Mouse (Mus musculus): ENCODE measurements around the gene Coq5.

Gene Coq5

DNA sequence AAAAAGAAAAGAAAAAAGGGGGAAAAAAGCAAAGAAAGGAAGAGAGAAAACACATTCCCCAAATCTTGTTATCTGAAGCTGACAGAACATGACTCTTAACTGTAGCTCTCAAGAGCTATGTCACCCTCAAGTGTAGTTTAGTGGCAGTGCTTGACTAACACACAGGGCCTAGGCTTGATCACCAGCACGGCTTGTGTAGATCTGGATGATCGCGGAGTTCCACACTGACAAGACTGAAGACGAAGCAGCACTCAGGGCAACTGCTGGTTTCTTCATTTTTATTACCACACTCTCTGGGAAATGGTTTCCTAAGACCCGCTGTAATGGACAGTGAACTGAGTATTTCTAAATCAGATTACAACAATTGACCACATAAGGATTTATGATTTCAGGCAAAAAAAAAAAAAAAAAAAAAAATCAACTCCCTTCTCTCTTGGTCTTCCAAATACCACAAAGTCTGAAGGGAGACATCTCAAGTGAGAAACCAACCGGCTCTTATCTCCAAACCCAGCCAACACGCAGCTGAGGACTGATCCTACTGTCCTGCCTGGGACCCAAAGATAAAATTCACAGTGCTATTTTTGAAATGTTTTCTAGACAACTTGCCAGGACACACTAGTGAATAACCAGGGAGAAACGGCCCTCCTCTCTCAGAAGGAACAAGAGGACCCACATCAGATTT lies 12.5 kb upstream of the Coq5 start:
- in situ Hi-C loops (cut with MboI, MseI), result no loop called here

DNA sequence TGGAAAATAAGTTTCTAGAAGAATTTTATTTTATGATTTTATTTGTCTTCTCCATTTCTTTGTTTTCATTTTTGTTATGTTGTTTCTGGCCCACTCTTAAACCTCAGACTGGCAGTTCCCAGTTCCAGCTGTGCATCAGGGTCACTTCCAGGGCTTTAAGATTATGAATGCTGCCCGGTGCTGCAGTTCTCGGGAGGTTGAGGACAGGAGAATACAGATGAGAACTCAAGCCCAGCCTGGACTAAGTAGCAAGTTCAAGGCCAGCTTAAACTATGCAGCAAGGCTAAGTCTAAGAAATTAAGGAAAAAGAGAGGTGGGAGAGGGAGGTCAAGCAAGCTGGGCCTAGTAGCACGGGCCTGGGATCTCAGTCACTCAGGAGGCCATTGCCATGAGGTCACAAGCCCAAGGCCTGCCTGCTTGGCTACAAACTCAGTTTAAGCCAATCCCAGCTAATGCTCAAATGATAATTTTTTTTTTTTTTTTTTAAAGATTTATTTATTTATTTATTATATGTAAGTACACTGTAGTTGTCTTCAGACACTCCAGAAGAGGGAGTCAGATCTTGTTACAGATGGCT lies 11.9 kb upstream of the Coq5 start:
- in situ Hi-C loops (cut with MboI, MseI), result no loop called here

DNA sequence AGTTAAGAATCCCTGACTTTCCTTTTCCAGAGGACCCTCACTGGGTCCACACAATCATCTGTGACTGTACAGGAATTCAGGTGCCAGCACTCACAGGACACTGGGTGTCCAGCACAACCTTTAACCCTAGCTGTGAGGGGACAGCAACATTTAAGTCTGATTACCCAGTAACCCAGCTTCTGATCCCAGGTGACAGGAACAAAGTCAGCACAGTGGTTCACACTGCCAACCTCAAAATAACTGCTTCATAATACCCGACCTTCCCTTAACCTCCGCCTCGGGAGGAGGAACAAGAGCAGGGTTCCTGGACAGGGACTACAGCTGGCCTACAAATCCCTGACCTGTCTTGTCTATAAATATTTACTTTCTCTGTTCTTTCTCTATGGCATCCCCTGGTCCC lies 11.2 kb upstream of the Coq5 start:
- in situ Hi-C loops (cut with MboI, MseI), result no loop called here

DNA sequence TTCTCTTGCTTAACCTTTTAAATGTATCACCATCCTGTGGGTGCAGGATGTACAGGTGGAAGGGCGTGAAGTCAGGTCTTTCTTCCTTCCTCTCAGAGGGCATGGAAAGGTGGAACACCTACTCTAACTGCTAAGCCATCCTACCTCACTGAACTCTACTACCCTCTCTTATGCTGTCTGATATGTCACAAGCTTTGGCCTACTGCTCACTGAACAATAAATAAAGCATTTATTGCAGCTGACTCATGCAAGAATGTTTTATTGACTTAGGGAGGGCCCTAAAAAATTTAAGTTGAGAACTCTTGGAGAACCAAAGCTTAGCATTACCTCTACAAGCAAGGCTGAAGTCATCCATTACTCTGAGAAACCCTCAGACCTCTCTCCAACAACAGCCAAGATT lies 9.5 kb upstream of the Coq5 start:
- in situ Hi-C loops (cut with MboI, MseI), result no loop called here

DNA sequence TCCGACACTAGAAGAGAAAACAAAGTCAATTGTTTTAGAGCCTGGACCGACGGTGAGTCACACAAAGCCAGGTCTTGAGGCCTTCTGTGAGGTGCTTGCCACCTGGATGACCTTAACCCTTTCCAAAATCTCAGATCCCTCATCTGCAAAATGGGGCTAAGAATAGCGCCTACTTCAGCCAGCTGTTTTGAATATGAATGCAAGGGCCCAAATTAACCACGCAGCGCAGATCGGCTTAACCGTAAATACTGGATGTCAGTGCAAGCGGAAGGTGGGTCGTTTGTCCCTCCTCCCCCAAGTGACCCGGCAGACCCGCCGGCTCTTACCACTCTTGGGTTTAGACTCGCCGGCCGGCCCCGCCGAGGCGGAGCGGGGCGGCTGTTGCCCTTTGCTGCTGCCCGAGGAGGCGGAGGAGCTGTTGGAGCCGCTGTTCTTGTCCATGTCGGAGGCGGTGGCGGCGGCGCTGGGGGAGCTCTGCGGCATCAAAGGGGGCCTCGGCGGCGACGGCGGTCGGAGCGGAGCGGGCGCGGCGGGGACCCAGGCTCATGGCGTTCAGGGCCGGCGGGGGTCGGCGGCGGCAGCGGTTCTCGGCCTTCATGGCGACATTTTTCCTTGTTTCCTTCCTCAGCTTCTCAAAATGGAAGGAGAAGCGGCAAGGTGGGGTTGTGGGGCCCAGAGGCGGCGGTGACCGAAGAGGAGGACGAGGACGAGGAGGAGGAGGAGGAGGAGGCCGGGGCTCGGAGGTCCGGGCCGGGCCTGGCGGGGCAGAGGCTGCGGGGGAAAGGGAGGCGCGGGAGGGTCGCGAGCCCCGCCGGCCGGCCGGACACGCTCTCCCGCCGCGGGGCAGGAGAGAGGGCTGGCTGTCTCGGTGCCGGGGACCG lies 7.3 kb upstream of the Coq5 start:
- in situ Hi-C loops (cut with MboI, MseI), result no loop called here

DNA sequence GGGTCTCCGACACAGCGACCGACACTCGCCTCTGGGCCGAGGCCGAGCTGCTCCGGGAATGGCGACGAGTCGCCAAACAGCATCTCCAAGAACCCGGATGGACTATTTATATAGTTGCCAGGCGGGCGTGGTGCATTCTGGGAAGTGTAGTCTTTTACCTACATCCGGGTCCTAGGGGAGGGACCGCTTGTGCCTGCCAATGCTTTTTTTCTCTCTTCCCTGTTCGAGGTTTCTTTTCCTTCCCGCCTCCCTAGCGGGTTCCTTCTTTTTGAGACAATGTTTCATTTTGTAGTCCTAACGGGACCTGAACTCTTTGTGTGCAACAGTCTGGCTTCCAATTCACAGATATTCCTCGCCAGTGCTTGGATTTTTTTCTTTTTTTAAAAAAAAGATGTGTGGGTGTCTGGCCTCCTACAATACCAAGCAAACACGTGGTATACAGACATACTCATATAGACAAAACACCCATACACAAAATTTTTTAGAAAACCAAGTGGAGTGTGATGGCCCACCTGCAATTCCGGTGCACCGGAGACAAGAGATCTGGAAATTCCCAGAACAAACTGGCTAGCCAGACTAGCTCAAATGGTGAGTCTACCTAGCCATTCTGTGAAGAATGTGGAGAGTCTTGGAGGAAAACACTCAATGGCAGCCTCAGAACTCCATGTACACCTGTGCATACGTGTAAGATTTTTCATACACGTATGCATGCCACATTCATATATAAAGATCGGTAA lies 6.5 kb upstream of the Coq5 start, which contains the start of gene Rnf10:
Gene Rnf10, minus strand, starts transcription at position 87 of the 737 bp plus-strand sequence.
- in situ Hi-C loops (cut with MboI, MseI), result no loop called here

DNA sequence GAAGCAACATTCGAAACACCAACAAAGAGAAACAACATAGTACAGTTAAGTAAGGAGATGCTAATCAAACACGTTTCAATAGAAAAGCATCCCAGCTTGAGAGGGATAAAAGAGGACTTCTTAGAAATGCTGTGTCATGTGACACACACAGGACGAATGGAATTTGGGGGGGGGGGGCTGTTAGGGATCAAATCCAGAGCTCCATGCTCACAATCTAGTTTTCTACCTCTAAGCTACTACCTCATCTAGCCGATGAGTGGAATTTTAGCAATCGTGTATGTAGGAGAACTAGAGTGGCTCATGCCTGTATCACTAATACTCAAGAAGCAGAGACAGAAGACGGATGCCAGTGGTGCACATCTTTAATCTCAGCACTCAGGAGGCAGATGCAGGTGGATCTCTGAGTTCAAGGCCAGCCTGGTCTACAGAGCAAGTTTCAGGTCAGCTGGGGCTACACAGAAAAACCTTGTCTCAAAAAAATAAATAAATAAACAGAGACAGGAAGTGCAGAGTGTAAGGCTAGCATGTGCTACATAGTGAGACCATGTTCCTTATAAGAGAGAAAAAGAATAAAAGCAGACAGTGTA lies 5.8 kb upstream of the Coq5 start:
- in situ Hi-C loops (cut with MboI, MseI), result no loop called here

DNA sequence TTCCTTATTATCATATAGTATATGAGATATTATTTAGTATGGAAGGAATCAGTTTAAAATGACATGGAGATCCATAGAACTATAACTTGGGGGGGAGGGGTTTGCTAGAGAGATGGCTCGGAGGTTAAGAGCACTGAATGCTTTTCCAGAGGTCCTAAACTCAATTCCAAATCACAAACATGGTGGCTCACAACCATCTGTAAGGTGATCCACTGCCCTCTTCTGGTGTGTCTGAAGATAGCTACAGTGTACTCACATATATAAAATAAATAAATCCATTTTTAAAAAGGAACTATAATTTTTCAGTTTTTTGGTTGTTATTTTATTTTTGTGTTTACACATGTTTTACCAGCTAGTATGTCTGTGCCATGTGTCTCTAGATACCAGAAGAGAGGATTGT lies 5.1 kb upstream of the Coq5 start:
- in situ Hi-C loops (cut with MboI, MseI), result no loop called here

DNA sequence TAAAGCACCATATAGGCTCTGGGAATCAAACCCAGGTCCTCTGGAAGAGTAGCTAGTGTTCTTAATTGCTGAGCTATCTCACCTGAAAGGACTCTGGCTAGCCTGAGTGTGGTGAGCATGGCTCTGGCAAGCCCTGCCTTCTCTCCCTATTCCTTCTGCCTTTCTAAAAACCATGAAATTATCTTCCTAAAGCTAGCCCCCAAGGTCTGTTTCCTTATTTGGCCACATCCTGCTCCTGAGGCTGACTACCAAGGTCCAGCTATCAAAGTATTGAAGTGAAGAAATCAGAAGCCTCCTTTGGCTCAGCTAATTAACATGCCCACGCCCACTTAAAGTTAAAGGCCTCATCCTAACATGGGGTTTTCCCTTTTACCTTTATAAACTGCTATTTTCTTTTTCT lies 4.7 kb upstream of the Coq5 start:
- in situ Hi-C loops (cut with MboI, MseI), result no loop called here

DNA sequence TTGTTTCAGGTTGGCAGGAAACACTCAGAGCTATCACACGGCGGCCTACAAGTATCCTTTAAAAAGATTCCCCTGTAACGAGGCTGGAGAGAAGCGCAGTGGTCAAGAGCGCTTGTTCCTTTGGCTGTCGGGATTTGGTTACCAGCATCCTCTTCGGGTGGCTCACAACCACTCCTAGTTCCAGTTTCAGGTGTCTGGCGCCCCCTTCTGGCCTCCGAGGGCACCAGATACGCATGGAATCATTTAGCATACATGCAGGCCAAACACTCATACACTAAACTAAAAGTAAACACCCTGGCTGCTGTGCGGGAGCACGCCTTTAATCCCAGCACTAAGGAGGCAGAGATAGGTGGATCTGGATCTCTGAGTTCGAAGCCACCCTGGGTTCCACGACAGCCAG lies 3.5 kb upstream of the Coq5 start:
- in situ Hi-C loops (cut with MboI, MseI), result no loop called here

DNA sequence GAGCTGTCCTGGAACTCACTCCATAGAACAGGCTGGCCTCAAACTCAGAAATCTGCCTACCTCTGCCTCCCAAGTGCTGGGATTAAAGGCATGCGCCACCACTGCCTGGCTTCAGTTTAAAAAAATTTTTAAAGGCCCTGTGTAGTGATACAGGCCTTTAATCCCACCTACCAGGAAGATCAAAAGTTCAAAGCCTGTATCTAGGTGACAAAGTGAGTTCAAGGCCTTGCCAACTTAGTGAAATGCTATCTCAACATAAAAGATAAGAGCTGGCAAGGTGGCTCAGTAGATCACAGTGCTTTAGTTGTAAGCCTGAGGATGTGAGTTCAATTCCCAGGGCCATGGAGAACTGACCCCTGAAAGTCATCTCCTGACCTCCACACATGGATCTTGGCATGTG lies 1.4 kb upstream of the Coq5 start:
- in situ Hi-C loops (cut with MboI, MseI), result no loop called here

DNA sequence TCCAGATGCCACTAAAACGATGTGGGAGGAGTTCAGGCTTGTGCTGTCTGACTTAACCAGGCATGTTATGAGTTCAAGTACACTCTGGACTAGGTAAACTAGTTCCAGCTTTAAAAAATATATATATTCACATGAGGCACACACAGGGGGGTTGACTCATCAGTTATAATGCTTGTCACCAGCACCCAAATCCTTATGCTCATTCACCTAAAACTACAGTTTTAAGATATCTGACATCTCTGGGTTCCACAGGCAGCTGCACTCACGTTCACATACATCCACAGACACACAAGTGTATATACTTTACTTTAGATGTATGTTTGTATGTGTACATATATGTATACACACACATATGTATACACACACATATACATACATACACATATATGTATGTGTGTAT lies 681 bp upstream of the Coq5 start:
- in situ Hi-C loops (cut with MboI, MseI), result no loop called here

DNA sequence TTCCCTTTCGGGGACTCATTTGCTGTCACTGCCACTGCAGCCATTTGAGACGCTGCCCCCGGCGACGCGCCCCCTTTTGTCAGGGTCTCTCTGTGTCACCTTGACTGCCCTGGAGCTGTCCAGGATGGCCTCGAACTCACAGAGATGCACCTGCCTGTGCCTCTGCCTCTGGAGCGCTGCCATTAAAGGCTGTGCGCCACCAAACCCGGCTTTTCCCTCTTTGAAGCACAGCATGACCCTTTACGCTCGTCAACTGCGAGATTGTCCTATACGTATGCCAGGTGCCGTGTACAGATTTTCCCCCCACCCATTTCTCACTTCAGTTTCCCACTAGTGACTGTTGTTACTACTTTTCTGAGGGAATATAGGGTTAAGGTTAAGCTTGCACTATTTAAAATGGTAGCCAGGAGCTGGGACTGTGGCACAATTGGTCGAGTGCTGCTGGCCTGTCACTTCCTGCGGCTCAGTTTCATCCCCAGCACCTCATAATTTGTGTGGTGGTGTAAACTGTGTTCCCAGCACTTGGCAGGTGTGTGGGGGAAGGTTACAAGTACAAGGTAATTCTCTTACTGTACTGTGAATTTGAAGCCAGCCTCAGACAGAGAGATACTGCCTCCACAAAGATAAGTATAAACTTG lies 703 bp downstream of the Coq5 start:
- in situ Hi-C loops (cut with MboI, MseI), result loop anchor here (5.0 kb wide), 1 partner anchor 67 kb away; the partner anchor contains the start of gene Cox6a1

DNA sequence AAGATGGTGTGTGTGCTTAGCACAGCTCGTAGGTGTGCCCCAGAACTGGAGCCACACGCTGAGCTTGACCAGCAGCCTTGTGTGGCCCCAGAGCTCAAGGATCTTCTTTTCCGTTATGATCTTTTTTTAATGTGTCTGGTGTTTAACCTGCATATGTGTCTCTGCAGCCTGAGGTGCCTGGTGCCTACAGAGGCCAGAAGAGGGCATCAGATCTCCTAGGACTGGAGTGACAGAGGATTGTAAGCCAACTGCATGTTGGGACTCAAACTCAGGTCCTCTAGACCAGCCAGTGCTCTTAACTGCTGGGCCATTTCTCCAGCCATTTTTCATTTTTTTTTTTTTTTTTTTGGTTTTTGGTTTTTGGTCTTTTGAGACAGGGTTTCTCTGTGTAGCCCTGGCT lies 5.3 kb downstream of the Coq5 start:
- in situ Hi-C loops (cut with MboI, MseI), result loop anchor here (5.0 kb wide), 1 partner anchor 63 kb away; the partner anchor contains the start of gene Cox6a1

DNA sequence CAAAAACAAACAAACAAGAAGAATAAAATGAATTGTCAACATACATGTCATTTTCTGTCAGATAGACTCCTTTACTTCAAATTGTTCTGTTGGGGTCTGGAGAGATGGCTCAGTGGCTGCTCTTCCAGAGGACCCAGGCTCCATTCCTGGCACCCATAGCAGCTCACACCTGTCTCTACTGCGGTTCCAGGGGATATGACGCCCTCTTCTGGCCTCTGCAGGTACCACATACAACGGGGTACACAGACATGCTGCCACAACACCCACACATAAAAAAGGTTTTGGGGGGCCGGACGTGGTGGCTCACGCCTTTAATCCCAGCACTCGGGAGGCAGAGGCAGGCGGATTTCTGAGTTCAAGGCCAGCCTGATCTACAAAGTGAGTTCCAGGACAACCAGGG lies 14.7 kb downstream of the Coq5 start:
- in situ Hi-C loops (cut with MboI, MseI), result no loop called here

DNA sequence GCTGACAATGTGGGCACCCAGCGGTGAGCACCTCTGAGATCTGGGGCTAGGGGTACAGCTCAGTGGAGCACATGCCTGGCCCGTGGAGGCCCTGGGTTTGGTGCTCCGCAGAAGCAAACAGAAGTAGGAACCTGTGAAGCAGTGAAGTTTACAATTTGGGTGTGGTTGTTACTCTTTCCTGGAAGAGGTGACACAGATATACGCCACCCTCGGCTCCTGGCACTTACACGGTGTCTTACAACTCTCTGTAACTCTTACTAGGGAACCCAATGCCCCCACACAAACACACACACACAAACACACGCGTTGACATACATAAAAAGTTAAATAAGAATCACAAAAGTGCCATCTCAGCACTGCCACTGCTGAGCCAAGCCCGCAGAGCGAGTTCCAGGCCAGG lies 16.9 kb downstream of the Coq5 start:
- in situ Hi-C loops (cut with MboI, MseI), result no loop called here

DNA sequence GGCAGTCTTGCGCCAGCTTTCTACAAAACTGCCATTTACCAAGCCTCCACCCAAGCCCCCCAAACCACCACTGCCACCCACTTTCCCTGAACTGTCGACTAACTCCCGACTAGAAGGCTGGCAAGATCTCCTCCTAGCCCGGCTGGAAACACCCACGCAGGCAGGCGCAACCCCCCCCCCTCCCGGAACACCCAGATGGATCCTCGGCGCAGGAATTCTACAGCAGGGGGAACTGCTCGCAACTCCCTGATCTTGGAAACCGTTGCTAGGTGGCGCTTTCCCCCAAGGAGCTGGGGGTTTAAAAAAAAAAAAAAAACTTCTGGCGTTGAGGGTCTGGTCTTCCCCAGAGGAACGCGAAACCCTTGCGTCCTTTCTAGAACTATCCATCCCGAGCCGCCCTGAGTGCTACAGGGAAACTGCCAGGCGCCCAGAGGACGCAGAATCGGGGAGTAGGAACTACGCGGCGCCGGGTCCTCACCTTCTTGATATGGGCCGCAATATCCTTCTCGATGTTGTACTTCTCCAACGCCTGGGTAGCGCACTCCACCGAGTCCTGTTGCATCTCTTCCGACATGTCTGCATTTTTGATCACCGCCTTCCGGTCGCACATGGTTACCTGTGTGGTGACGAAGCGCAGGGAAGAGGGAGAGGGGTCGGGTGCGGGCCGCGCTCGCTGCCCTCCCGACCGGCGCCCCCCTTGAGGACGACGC lies 20.7 kb downstream of the Coq5 start:
- in situ Hi-C loops (cut with MboI, MseI), result no loop called here

DNA sequence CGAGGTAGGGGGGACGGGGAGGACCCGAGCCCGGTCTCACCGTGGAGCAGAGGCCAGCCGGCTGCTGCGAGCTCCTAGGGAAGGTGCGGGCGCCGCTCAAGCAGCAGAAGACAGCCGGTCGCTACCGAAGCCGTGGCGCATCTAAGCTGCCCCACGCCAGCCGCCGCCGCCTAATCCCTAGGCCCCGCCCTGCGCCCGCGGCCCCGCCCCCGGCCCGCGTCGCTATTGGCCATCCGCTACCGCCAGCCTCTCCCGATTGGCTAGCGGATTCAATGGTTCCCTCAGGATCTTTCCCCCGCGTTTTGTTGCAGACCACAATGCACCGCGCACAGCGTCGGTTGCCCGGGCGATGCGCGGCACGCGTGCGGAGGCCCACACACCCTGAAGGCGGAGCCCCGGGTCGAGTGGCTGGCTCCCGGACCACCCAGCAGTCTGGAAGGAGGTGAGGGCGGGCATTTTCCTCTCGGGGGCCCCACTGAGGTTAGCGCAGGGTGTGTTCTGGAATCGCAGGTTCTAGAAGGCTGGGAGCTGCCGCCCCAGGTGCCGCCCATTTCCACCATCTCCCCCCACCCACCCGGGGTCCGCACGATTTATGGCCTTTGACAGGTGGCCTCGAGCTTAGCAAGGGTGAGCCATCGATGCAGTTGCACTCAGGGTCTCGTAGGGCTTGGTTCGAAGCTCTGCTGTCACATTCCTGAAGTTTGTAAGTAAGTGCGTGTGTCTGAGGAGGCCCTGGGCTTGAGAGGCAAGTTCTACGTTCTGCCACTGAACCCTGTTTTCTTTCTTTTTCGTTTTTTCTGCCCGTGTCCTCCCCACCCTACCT lies 21.5 kb downstream of the Coq5 start, which contains the start of gene Dynll1:
Gene Dynll1, minus strand, starts transcription at position 208 of the 823 bp plus-strand sequence.
- in situ Hi-C loops (cut with MboI, MseI), result no loop called here

DNA sequence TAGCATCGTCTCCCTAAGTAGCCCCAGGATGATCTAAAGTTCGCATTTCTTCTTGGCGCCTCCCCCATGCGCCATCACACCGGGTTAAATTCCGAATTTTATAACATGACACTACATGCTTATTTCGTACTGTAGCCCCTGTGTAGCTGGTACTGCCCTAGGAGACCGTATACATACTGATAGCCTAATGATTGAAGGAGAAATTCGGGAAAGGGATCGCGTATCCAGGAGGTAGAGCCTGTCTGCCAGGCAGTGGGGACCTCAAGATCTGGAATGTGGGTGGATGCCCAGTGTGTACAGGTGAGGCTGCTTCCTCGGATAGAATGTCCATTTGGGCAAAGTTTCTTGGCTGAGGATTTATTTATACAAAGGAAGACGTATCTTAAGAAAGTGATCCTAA lies 22.1 kb downstream of the Coq5 start:
- in situ Hi-C loops (cut with MboI, MseI), result no loop called here
